Mouse (Mus musculus) liver, postnatal 0 days (tissue): ENCODE results near the gene Ppfia4. TPM values are rescaled to one million over a fixed set of nuclear protein-coding genes. Genes with fewer than 3 reads are reported as not detected.
"Not testable (repeated sequence)": the region's sequence is repeated elsewhere in the genome, so short reads cannot be mapped to it uniquely, and the experiment has no call there.

Experiments used
- ATAC-seq: fragments of 200-750 bp; cut with Nextera tagmentation; 2 replicates; pipeline ENCODE4 v1.8.0; 2017; ENCODE audit warnings: mild to moderate bottlenecking, moderate library complexity
- DNase-seq: peaks from one replicate; pipeline ENCODE4 v3.0.0-alpha.2; 2016
- H3K27ac ChIP-seq: fragments of 300-500 bp; sonication (generic); 2 replicates; pipeline ENCODE4 v1.5.1; 2014; ENCODE audit warnings: antibody characterized with exemption, moderate library complexity, mild to moderate bottlenecking, low read depth
- H3K27me3 ChIP-seq: fragments of 300-500 bp; sonication (generic); 2 replicates; pipeline ENCODE4 v1.6.1; 2014; ENCODE audit warnings: low read length, control low read depth, mixed read lengths; ENCODE audit not compliant: insufficient read depth
- H3K36me3 ChIP-seq: fragments of 300-500 bp; sonication (generic); replicated peaks from 2 replicates; pipeline ENCODE4 v1.6.1; 2014; ENCODE audit warnings: mild to moderate bottlenecking, control low read depth, low read length, moderate library complexity, mixed read lengths; ENCODE audit not compliant: insufficient read depth
- H3K4me1 ChIP-seq: fragments of 300-500 bp; sonication (generic); 2 replicates; pipeline ENCODE4 v1.6.1; 2014; ENCODE audit warnings: antibody characterized with exemption, mild to moderate bottlenecking, control low read depth; ENCODE audit not compliant: insufficient read depth
- H3K4me2 ChIP-seq: fragments of 300-500 bp; sonication (generic); 2 replicates; pipeline ENCODE4 v1.6.1; 2014; ENCODE audit warnings: low read depth, mild to moderate bottlenecking, low read length, moderate library complexity, mixed read lengths
- H3K4me3 ChIP-seq: fragments of 300-500 bp; sonication (generic); 2 replicates; pipeline ENCODE4 v1.5.1; 2014; ENCODE audit warnings: low read depth, low read length
- H3K9ac ChIP-seq: fragments of 300-500 bp; sonication (generic); replicated peaks from 2 replicates; pipeline ENCODE4 v1.6.1; 2014; ENCODE audit warnings: mild to moderate bottlenecking, moderate library complexity
- H3K9me3 ChIP-seq: fragments of 300-500 bp; sonication (generic); 2 replicates; pipeline ENCODE4 v1.6.1; 2016; ENCODE audit warnings: mild to moderate bottlenecking, control low read depth, low read length, mixed read lengths
- CTCF ChIP-seq: sonication (generic); IDR thresholded peaks from 2 replicates; pipeline ENCODE4 v1.5.1; 2016; ENCODE audit warnings: antibody characterized with exemption, low read depth
- EP300 ChIP-seq: IDR thresholded peaks from 2 replicates; pipeline ENCODE4 v1.6.1; 2016; ENCODE audit warnings: antibody characterized with exemption, low read depth, mild to moderate bottlenecking
- WGBS: fragments of 180-500 bp; shearing (Covaris S2); extraction: QIAGEN DNeasy Blood & Tissue Kit; methylation state at CpG from one replicate; pipeline ENCODE4 v1.1.7; 2014; ENCODE audit not compliant: insufficient replicate concordance; 5-methylcytosine and 5-hydroxymethylcytosine counted together
- polyA plus RNA-seq: library from polyadenylated mRNA; unstranded; fragments of >200 nt; fragmentation: Nextera tagmentation; extraction: Ambion mirVana; gene quantifications from 2 replicates; pipeline ENCODE4 v1.2.1, GENCODE M21; 2015

Ppfia4 gene
- polyA plus RNA-seq, 1 experiment from 2014 or later, result 1.6 TPM

- DNase-seq (no peak), ATAC-seq (no peak)
- TF ChIP-seq EP300, result no peak
- no peak for TF ChIP-seq CTCF
- no peak overlapping the region for H3K27ac ChIP-seq
- H3K36me3 ChIP-seq, result no peaks in the 10 kb centered on the region
- no peak overlapping the region for H3K4me2 ChIP-seq
- no peak overlapping the region for H3K4me3 ChIP-seq
- no peaks in the 10 kb centered on the region for H3K4me1 ChIP-seq
- no peaks in the 10 kb centered on the region for H3K9me3 ChIP-seq
- no peak overlapping the region for H3K9ac ChIP-seq
- 71% methylated on average over 5 of the region's 5 CpGs for WGBS
- no peaks in the 10 kb centered on the region for H3K27me3 ChIP-seq
Observed at GRCm38 (mm10) chr1:134272754-134273250, 59.9 kb downstream of the Ppfia4 start.

DNA sequence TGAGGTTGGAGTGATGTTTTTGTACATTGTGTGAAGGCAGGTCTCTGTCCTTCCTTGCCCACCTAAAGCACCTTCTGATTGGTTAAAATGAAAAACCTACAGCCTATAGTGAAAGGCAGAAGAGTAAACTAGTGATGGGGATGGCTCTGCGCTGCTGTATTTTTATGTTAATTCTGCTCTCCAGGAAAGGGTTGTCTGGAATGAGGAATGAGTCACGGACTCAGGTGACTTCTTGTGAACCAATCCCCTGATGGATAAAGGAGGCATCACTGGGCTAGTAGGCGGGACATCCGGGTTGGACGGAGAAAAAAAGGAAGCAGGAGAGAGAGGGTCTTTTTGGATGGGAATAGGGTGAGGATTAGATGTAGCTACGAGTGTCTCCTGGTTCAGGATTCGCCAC, 62.7 kb downstream of the Ppfia4 start:
- ATAC-seq (no peak), DNase-seq (no peak)
- no peak overlapping the region for H3K4me2 ChIP-seq
- H3K4me3 ChIP-seq, result no peak overlapping the region
- no peaks in the 10 kb centered on the region for H3K27me3 ChIP-seq
- no peaks in the 10 kb centered on the region for H3K9me3 ChIP-seq
- WGBS, result 74% methylated on average over 7 of the region's 7 CpGs
- TF ChIP-seq EP300 (no peak), CTCF (no peak)
- no peaks in the 10 kb centered on the region for H3K36me3 ChIP-seq
- H3K27ac ChIP-seq, result no peak overlapping the region
- no peaks in the 10 kb centered on the region for H3K4me1 ChIP-seq
- no peak overlapping the region for H3K9ac ChIP-seq

- ATAC-seq (no peak), DNase-seq (no peak)
- Histone ChIP-seq H3K36me3 (no peaks in the 10 kb centered on the region), H3K4me2 (no peak overlapping the region), H3K4me1 (no peaks in the 10 kb centered on the region), H3K9ac (no peak overlapping the region), H3K9me3 (no peaks in the 10 kb centered on the region; the same call in 1 of the 2 replicates), H3K27me3 (no peaks in the 10 kb centered on the region), H3K4me3 (no peak overlapping the region), H3K27ac (no peak overlapping the region)
- WGBS, result 67% methylated on average over 2 of the region's 2 CpGs
- TF ChIP-seq EP300 (no peak), CTCF (no peak)
Observed at GRCm38 (mm10) chr1:134265797-134266196, 66.9 kb downstream of the Ppfia4 start.

- Histone ChIP-seq H3K4me3 (no peak overlapping the region), H3K27ac (no peak overlapping the region), H3K9me3 (no peaks in the 10 kb centered on the region; the same call in 1 of the 2 replicates), H3K9ac (no peak overlapping the region), H3K27me3 (no peaks in the 10 kb centered on the region), H3K36me3 (no peaks in the 10 kb centered on the region), H3K4me1 (no peaks in the 10 kb centered on the region), H3K4me2 (no peak overlapping the region)
- DNase-seq, result no peak
- no peak for TF ChIP-seq EP300
- TF ChIP-seq CTCF, result no peak
- no peak for ATAC-seq
- WGBS, result 79% methylated on average over 6 of the region's 6 CpGs
Observed at GRCm38 (mm10) chr1:134264341-134264740, 68.4 kb downstream of the Ppfia4 start.

DNA sequence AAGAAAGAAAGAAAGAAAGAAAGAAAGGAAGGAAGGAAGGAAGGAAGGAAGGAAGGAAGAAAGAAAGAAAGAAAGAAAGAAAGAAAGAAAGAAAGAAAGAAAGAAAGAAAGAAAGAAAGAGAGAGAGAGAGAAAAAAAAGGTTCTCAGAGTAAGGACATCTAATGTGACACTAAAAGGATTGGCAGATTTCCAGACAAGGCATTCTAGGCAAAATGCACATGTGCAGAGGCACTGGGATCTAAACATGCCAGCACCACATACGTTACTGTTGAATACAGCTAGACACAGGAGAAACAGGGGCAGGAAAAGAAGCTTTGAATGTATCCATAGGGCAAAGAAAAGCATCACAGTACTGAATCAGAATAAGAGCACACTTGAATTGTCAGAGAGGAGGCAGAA, 83.0 kb downstream of the Ppfia4 start:
- not testable (repeated sequence) for H3K4me3 ChIP-seq, ATAC-seq, DNase-seq, H3K36me3 ChIP-seq, H3K27ac ChIP-seq, H3K9ac ChIP-seq, H3K4me2 ChIP-seq, H3K9me3 ChIP-seq, H3K27me3 ChIP-seq, H3K4me1 ChIP-seq
- 79% methylated on average over 1 of the region's 1 CpGs for WGBS

Other genes with a start within 250 kb of the Ppfia4 start
- 0.26 TPM in 2 replicates for gene Chit1, start 221.7 kb downstream of the Ppfia4 start, polyA plus RNA-seq
- gene Chil1, start 150.8 kb downstream of the Ppfia4 start, polyA plus RNA-seq, result 18.8 and 19.3 TPM in 2 replicates
- 0.14 TPM in 1 of 2 replicates, not detected in the other for gene Mybph, start 139.5 kb downstream of the Ppfia4 start, polyA plus RNA-seq
- 6.4 and 8.3 TPM in 2 replicates for gene Adora1, start 97.5 kb downstream of the Ppfia4 start, polyA plus RNA-seq
- 0.64 TPM in 1 of 2 replicates, not detected in the other for gene Myog, start 42.9 kb downstream of the Ppfia4 start, polyA plus RNA-seq
- 44.1 and 46.1 TPM in 2 replicates for gene Tmem183a, start 29.1 kb upstream of the Ppfia4 start, polyA plus RNA-seq
- gene 4933406M09Rik, start 53.0 kb upstream of the Ppfia4 start, polyA plus RNA-seq, result not detected in 2 replicates
- gene Cyb5r1, start 72.6 kb upstream of the Ppfia4 start, polyA plus RNA-seq, result 7.7 and 8.2 TPM in 2 replicates
- 93.5 and 98.9 TPM in 2 replicates for gene Adipor1, start 82.5 kb upstream of the Ppfia4 start, polyA plus RNA-seq
- 12.3 and 13.2 TPM in 2 replicates for gene Klhl12, start 122.6 kb upstream of the Ppfia4 start, polyA plus RNA-seq
- 12.4 and 13.2 TPM in 2 replicates for gene Rabif, start 161.7 kb upstream of the Ppfia4 start, polyA plus RNA-seq
- not detected in 2 replicates for gene Mgat4e, start 216.8 kb upstream of the Ppfia4 start, polyA plus RNA-seq
- 5.8 and 6.4 TPM in 2 replicates for gene Kdm5b, start 227.2 kb upstream of the Ppfia4 start, polyA plus RNA-seq